Mouse (Mus musculus) liver, adult 2 months (tissue): ENCODE measurements around the gene Atp6v0e. TPM values are rescaled to one million over a fixed set of nuclear protein-coding genes. Genes with fewer than 3 reads are reported as not detected.

Experiments
- DNase-seq: peaks from one replicate; pipeline ENCODE4 v3.0.0-alpha.2; 2011; ENCODE audit warnings: low read depth, low spot score; ENCODE audit errors: extremely low read depth
- H3K27ac ChIP-seq: fragments of 200-500 bp; replicated peaks from 2 replicates; pipeline ENCODE4 v1.5.1; 2012; ENCODE audit warnings: low read depth, mild to moderate bottlenecking, control low read depth, inconsistent platforms, low read length; ENCODE audit not compliant: insufficient read depth
- H3K27me3 ChIP-seq: fragments of 200-500 bp; 2 replicates; pipeline ENCODE4 v1.6.1; 2012; ENCODE audit warnings: mild to moderate bottlenecking, moderate library complexity, low read length, inconsistent platforms; ENCODE audit not compliant: control insufficient read depth, insufficient read depth
- H3K36me3 ChIP-seq: fragments of 200-500 bp; 2 replicates; pipeline ENCODE4 v1.6.1; 2012; ENCODE audit warnings: low read length, inconsistent platforms; ENCODE audit not compliant: control insufficient read depth, insufficient read depth
- H3K4me1 ChIP-seq: fragments of 200-500 bp; 2 replicates; pipeline ENCODE4 v1.6.1; 2011; ENCODE audit warnings: low read length; ENCODE audit not compliant: control insufficient read depth, insufficient read depth
- H3K4me3 ChIP-seq: fragments of 200-500 bp; 2 replicates; pipeline ENCODE4 v1.5.1; 2011; ENCODE audit warnings: low read depth, mild to moderate bottlenecking, control low read depth, low read length, moderate library complexity; ENCODE audit not compliant: insufficient read depth
- H3K79me2 ChIP-seq: fragments of 200-500 bp; 2 replicates; pipeline ENCODE4 v1.6.1; 2012; ENCODE audit warnings: inconsistent platforms, mild to moderate bottlenecking, low read length, moderate library complexity; ENCODE audit not compliant: control insufficient read depth, insufficient read depth
- H3K9ac ChIP-seq: fragments of 200-500 bp; 2 replicates; pipeline ENCODE4 v1.6.1; 2012; ENCODE audit warnings: low read depth, mild to moderate bottlenecking, control low read depth, inconsistent platforms, low read length
- CTCF ChIP-seq: fragments of 200-500 bp; IDR thresholded peaks from 2 replicates; pipeline ENCODE4 v1.5.1; 2011; ENCODE audit warnings: low read depth, low read length, control low read depth
- POLR2A ChIP-seq: fragments of 200-500 bp; IDR thresholded peaks from 2 replicates; pipeline ENCODE4 v1.6.1; 2011; ENCODE audit warnings: low read length, control low read depth; ENCODE audit not compliant: insufficient read depth; ENCODE audit errors: extremely low read depth
- WGBS: fragments of 180-500 bp; shearing (Covaris S2); methylation state at CpG from one replicate; pipeline ENCODE4 v1.1.7; 2018; 5-methylcytosine and 5-hydroxymethylcytosine counted together
- polyA plus RNA-seq: library from polyadenylated mRNA; depleted of rRNA; stranded (reverse); fragments of >200 nt; gene quantifications from 2 replicates; pipeline ENCODE4 v1.2.3, GENCODE M21; 2012
- total RNA-seq: library from RNA; depleted of rRNA; stranded (reverse); fragments of >200 nt; gene quantifications from 2 replicates; pipeline ENCODE4 v1.2.3, GENCODE M21; 2014

Gene Atp6v0e
- total and polyA plus RNA-seq, 2 experiments = 108 to 122 TPM

- no peak for DNase-seq
- Histone ChIP-seq H3K4me3 (no peak overlapping the region), H3K79me2 (no peaks in the 10 kb centered on the region), H3K36me3 (peaks cover 10% of the 10 kb centered on the region), H3K4me1 (0 out of 2 replicates have a peak, but pooled peaks cover 2% of the 10 kb centered on the region), H3K27me3 (no peaks in the 10 kb centered on the region), H3K9ac (no peak overlapping the region), H3K27ac (no peak overlapping the region)
- 84% methylated on average over 4 of the region's 4 CpGs for WGBS
- TF ChIP-seq POLR2A (no peak), CTCF (peak; percentile 26; the same call in 1 of the 2 replicates)
Measured at GRCm38 (mm10) chr17:26649565-26649964, 13.5 kb upstream of the Atp6v0e start.

GRCm38 (mm10) chr17:26650451-26651363 is 12.3 kb upstream of the Atp6v0e start:
- Histone ChIP-seq H3K27ac (no peak overlapping the region), H3K36me3 (peaks cover 8% of the 10 kb centered on the region), H3K4me1 (0 out of 2 replicates have a peak, but pooled peaks cover 2% of the 10 kb centered on the region), H3K9ac (no peak overlapping the region), H3K79me2 (no peaks in the 10 kb centered on the region), H3K4me3 (no peak overlapping the region), H3K27me3 (no peaks in the 10 kb centered on the region)
- no peak for DNase-seq
- TF ChIP-seq POLR2A (no peak), CTCF (no peak)
- 94% methylated on average over 14 of the region's 14 CpGs for WGBS

GRCm38 (mm10) chr17:26658854-26659572 is 4.0 kb upstream of the Atp6v0e start:
- Histone ChIP-seq H3K4me3 (no peak overlapping the region), H3K36me3 (peaks cover 8% of the 10 kb centered on the region), H3K79me2 (no peaks in the 10 kb centered on the region), H3K9ac (no peak overlapping the region), H3K4me1 (peaks cover 4% of the 10 kb centered on the region; the same call in 1 of the 2 replicates), H3K27me3 (no peaks in the 10 kb centered on the region), H3K27ac (no peak overlapping the region)
- no peak for DNase-seq
- 44% methylated on average over 21 of the region's 21 CpGs for WGBS
- TF ChIP-seq CTCF (no peak), POLR2A (no peak)

GRCm38 (mm10) chr17:26659573-26659915 is 3.5 kb upstream of the Atp6v0e start:
- Histone ChIP-seq H3K36me3 (peaks cover 5% of the 10 kb centered on the region; the same call in 1 of the 2 replicates), H3K79me2 (no peaks in the 10 kb centered on the region), H3K27me3 (no peaks in the 10 kb centered on the region), H3K4me1 (peaks cover 5% of the 10 kb centered on the region; the same call in 1 of the 2 replicates), H3K9ac (no peak overlapping the region), H3K27ac (no peak overlapping the region), H3K4me3 (no peak overlapping the region)
- no peak for DNase-seq
- WGBS = 66% methylated on average over 3 of the region's 3 CpGs
- no peak for TF ChIP-seq POLR2A

- H3K27me3 ChIP-seq = no peaks in the 10 kb centered on the region
- peak; percentile 87 for TF ChIP-seq CTCF
- no peak for TF ChIP-seq POLR2A
- H3K9ac ChIP-seq = no peak overlapping the region
- DNase-seq = peak; percentile 46
- H3K79me2 ChIP-seq = no peaks in the 10 kb centered on the region
- 20% methylated on average over 21 of the region's 21 CpGs for WGBS
- peaks cover 5% of the 10 kb centered on the region; the same call in 1 of the 2 replicates for H3K4me1 ChIP-seq
- no peak overlapping the region for H3K4me3 ChIP-seq
- no peak overlapping the region for H3K27ac ChIP-seq
- peaks cover 5% of the 10 kb centered on the region; the same call in 1 of the 2 replicates for H3K36me3 ChIP-seq
Measured at GRCm38 (mm10) chr17:26660192-26660912, 2.7 kb upstream of the Atp6v0e start.
